Mouse (Mus musculus): ENCODE measurements at regions not wholly inside any gene's neighbourhood (a gene's known extent, or its start where the extent isn't known, plus 50 kb on each side); places are given as distances from the start of the nearest gene placed in this dataset.
"Not testable (repeated sequence)": the region's sequence is repeated elsewhere in the genome, so short reads cannot be mapped to it uniquely, and the experiment has no call there.

DNA sequence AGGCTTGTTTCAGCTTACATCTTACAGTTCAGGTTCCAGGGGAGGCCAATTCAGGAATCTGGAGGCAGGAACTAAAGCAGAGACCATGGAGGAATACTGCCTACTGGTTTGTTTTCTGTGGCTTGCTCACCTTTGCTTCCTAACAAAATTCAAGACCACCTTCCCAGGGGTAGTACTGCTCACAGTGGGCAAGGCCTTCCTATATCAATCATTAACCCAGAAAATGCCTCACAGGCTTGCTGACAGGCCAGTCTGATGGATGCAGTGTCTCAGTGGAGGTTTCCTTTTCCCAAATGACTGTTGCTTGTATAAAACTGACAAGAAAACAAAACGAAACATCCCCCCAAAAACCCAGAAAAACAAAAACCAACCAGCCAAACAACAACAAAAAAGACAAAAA, 95.8 kb upstream of the Klf13 start:
- DNase-seq (ENCODE audit: extremely low spot score in 1 of 2, low spot score in 1 of 2), result no peak

DNA sequence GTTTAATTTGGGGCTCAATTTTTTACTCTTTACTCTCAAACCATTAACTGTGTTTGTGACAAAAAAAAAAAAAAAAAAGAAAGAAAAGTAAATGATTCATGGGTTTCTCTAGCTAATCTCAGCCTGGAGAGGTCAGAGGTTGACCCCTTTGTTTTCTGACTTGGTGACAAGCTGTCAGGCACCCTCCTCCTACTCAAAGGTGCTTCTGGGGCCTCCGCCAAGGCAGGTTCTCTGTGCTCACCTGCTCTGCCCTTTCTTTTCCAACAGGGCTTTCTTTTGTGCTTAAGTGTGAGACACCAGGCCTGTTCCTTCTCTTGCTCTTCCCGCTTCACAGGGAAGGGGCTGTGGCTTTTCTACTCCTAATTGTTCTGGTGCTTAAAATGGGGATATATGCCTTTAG, 94.7 kb upstream of the Klf13 start:
- no peak for DNase-seq (ENCODE audit: extremely low spot score in 1 of 2, low spot score in 1 of 2)

DNA sequence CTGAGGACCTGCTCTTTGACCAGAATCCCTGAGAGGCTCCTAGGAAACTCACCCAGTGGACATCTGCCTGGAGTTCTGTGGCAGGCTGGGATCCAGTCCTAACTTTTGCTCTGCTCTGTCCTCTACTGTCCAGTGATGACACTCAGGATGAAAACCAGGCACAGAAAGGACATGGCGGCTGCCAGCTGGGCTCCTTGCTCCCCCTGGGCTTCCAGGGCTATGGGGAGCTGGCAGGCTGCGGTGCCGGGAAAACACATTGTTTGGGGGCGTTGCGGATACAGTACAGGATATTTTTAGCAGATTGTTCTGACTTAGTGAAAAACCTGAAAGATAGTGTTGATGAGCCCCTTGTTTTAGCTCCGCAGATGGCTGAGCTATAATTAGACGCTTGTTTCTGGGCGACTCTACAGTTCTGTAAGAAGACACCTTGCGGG, 94.2 kb upstream of the Klf13 start:
- DNase-seq (ENCODE audit: extremely low spot score in 1 of 2, low spot score in 1 of 2), result peak; percentile 53 to 59

DNA sequence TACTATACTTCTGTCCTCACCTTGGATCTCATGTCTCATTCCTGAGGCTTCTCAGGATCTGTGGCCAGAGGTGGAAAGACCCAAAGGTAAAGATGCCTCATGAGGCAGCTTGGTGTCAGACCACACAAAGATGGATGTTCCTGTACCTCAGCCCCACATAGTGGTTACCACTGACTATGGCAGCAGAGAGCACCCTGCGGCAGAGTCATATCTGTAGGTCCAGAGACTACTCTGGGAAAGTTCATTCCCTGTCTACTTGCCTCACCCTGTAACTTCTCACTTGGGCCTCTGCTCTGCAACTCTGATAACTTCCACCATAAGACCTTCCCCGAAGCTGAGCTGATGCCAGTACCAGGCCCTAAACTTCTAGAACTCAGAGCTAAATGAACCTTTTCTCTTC, 91.9 kb upstream of the Klf13 start:
- DNase-seq (ENCODE audit: extremely low spot score in 1 of 2, low spot score in 1 of 2), result no peak

DNA sequence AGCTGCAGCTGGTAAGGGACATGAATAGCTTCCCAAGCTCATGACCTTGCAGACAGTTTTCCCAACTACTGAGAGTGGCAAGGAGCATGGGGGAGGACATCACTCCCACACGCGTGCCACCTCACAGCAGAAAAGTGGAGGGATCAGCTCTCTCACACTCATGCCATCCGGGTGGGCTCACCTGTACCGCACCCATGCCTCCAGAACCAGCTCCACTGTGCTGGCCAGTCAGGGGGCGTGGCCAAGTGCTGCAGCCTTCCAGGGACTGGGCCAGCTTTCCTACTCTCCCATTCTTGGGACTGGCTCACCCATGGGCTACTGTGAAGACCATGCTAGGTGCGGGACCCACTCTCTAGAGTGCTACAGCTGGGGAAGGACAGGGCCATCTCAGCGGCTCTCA, 88.4 kb upstream of the Klf13 start:
- DNase-seq (ENCODE audit: extremely low spot score in 1 of 2, low spot score in 1 of 2), result no peak

DNA sequence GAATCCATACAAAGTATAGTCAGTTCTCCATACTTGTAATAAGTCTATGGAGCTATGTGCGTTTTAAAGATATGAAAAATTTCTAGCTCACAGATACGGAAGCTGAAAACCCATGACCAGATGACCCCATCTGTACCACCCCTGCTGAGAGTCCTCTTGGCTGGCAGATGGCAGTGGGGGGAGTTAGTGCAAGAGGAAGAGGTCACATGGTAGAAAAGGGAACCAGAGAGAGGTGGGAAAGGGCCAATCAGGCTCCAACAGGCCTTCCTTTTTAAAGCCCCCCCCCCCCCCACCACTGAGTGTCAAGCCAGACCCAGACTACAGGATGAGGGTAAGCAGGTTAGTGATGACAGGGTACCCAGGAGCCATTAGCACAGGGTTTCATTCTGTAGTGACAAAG, 86.4 kb upstream of the Klf13 start:
- no peak for DNase-seq (ENCODE audit: extremely low spot score in 1 of 2, low spot score in 1 of 2)

DNA sequence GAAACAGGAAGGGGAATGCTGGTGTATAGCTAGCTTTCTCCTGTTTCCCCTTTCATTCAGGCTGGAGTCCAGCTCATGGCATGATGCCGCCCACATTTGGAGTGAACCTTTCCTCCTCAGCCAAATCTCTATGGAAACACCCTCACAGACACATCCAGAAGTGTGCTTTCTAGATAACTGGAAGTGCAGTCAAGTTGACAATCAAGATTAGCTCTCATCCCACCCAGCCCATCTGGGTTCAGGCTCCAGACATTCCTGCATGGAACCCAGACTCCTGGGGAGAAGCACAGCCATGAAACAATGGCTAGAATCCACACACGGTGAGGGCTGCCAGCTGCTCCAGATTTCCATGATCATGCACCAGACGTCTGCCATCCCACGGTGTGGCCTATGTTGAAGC, 85.5 kb upstream of the Klf13 start:
- peak; percentile 19 to 37 for DNase-seq (ENCODE audit: extremely low spot score in 1 of 2, low spot score in 1 of 2)

DNA sequence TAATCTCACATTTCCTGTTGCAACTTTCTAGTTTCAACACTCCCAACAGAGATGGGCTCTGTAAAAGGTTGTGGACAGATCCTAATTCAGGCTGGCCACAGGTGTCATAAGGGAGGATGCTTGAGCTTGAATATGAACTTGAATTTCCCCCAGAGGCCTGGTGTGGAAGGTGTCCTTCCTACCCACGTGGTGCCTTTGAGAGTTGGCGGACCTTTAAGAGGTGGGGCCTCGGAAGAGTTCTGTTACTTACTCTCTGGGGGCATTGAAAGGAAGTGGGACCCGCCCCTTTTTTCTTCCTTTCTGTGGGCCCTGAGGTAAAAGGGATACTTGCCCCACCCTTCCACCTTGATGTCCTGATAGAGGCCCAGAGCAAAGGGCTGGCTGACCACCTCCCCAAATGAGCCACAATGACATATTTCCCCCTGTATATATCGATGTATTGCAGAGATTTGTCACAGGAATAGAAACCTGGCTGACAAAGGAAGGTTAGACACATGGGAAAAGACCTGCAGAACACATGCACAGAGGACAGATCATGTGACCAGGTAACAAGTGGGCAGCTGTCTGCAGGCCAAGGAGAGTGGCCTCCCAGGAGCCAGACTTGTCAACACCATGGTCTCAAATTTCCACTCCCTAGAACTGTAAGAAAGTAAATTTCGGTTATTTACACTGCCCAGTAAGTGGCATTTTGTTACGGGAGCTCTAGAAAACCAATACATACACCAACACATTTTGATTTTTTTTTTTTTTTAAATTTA, 84.2 kb upstream of the Klf13 start:
- no peak for DNase-seq (ENCODE audit: extremely low spot score in 1 of 2, low spot score in 1 of 2)

DNA sequence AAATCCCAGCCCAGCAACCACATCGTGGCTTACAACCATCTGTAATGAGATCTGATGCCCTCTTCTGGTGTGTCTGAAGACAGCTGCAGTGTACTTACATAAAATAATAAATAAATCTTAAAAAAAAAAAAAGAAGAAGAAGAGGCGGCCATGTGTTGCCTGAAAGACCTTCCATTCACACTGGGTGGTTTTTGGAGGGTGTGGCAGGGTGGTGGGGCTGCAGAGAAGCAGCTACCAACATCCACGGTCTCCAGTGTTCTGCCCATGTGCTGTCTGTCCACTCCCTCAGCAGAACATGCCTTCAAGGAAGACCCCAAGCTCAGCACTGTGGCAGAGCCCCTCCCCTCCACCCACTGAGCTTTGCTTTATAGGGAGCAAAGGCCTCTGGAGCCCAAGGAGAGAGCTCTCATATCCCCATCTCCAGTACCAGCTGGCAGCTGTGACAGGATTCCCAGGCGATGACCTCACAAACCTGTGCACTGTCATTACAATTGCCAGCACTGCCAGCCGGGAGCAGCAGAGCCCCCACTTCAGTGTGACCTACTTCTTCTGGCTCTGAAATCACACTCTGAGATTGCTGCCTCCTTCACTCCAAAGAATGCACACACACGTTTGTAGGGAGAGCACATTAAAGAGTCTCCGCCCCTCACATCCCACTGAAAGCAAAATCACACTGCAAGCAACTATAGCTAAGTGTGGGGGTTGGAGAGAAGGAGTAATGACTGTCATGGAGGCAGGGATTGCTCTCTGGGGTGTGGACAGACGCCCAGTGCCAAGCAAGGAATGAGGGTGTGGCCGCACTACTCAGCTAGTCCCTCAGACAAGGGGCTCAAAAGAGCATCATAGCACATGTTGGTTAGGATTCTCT, 82.8 kb upstream of the Klf13 start:
- DNase-seq (ENCODE audit: extremely low spot score in 1 of 2, low spot score in 1 of 2), result no peak

DNA sequence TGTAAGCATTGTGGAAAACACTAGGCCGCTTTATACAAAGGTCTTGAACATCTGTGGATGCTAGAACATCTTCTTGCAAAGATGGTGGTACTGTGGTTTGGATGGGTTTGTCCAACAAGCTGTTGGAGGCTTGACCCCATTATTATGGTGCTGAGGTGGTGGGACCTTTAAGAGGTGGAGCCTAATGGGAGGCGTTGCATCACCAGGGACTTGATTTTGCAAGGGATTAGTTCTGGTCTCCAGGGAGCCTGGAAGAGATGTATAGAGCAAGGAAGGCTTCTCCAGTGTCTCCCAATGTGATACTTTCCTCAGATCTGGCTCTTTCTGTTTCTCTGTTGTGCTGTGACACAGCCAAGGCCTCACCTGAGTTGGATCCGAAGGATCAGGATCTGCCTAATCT, 79.4 kb upstream of the Klf13 start:
- no peak for DNase-seq (ENCODE audit: extremely low spot score in 1 of 2, low spot score in 1 of 2)

DNA sequence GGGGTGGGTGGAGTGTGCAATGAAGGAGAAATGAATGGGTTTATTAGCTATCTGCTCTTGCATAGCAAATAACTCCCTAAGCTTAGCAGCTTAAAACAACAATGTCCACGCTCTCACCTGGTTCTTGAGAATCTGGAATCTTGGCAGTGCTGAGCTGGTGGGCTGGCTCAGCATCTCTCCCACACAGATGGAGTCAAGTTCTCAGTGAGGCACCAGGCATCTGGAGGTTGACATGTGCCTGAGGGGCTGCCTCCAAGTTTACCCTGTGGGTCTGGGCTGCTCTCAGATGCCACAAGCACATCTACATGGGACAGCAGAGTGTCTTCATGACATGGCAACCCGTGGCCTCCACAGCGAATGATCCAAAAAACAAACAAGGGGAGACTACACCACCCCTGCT, 78.2 kb upstream of the Klf13 start:
- no peak for DNase-seq (ENCODE audit: extremely low spot score in 1 of 2, low spot score in 1 of 2)

DNA sequence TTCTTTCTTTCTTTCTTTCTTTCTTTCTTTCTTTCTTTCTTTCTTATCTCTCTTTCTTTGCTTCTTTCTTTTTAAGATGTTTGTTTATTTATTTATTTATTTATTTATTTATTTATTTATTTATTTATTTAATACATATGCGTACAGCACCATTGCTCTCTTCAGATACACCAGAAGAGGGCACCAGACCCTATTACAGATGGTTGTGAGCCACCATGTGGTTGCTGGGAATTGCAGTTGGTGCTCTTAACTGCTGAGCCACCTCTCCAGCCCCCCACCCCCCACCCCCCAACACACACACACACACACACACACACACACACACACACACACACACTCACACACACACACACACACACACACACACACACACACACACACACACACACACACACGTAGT, 76.4 kb upstream of the Klf13 start:
- DNase-seq (ENCODE audit: extremely low spot score in 1 of 2, low spot score in 1 of 2), result not testable (repeated sequence)

DNA sequence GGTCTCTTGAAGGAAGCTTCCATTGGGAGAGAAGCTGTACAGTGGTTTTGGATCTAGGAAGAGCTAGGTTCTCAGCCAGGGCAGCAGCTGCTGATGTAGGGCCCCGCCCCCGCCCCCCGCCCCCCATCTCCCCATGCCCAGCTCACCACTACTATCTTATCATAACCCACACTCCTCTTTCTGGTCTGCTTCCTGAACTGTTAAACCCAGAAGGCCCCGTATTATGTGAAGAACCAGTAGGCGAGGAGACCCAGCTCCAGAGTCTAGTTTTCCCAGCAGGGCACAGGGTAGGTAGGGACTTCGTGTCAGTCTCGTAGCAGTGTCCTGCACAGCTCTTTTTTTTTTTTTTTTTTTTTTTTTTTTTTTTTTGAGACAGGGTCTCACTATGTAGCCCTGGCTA, 75.5 kb upstream of the Klf13 start:
- DNase-seq (ENCODE audit: extremely low spot score in 1 of 2, low spot score in 1 of 2), result no peak

DNA sequence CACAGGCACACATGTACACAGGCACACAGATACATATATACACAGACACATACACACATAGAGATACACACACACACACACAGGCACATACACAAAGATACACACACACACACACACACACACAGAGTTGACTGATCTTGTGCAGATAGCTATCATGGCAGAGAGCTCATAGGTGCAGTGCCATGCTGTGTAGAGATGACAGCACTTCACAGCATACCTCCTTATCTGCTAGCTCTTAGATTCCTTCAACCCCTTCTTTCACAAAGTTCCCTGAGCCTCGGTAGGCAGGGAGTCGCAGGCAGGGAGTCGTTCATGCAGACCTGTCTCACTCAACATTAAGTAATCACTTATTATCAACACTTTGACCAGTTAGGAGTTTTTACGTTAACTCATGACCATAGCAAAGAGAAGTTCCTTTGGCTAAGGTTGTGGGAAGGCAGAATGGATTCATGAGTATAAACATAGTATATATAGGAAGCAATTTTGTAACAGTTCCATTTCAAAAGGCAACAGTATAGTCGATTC, 74.4 kb upstream of the Klf13 start:
- DNase-seq (ENCODE audit: extremely low spot score in 1 of 2, low spot score in 1 of 2), result no peak

DNA sequence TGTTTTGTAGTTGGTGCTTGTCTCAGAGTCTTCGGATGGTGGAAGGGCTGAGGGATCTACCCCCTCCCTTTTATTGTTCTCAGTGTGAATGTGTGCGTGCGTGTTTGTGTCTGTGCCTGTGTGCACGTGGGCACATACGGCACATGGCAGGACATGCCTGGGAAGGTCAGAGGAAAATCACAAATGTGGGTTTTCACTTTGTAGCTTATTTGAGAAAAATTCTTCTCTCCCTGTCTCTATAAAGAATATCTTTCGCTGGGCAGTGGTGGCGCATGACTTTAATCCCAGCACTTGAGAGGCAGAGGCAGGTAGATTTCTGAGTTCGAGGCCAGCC, 73.5 kb upstream of the Klf13 start:
- DNase-seq (ENCODE audit: extremely low spot score in 1 of 2, low spot score in 1 of 2), result no peak

DNA sequence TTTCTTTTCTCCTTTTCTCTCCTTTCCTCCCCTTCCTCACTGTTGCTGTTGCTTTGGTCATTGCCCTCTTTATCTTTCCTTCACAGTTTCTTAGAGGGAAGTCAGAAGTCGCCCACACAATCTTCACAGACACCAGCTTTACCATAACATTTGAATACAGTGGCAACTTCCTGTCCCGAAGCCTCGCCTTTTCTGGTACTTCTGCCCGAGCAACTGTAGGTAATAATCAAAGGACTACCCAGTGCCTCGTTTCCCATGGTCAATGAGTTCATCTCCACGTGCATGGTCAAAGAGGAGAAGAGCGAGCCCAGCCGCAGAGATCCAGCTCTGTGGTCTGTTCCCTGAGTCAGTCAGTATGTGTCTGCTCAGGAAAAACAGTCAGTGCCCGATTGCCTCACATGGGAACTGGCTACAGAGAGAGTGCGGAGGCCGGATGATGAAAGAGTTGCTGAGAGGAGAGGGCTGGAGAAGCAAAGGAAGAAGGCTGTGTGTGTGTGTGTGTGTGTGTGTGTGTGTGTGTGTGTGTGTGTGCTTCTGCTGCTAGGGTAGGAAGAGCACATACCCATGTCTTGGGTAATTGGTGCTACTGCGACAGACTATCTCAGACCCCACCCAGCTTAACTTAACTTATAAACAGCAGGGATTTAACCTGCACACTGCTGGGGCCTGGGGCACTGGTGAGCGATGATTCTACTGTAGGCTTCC, 73.0 kb upstream of the Klf13 start:
- no peak for DNase-seq (ENCODE audit: extremely low spot score in 1 of 2, low spot score in 1 of 2)

DNA sequence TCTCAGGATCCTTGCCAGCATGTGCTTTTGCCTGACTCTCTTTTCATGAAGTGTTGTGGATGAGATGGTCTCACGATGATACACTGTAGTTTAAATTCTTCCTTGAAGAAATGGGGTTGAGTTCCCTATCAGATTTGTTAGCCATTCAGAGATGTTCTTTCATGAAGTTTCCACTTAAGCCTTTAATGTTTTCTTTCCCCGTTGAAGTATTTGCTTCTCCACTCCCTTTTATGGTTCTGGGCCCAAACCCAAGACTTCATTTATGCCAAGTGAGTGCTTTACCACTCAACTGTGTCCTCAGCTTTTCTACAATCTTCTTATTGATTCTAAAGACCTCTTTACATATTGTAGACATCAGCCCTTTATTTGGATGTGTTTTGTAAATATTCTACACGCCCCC, 71.9 kb upstream of the Klf13 start:
- no peak for DNase-seq (ENCODE audit: extremely low spot score in 1 of 2, low spot score in 1 of 2)

DNA sequence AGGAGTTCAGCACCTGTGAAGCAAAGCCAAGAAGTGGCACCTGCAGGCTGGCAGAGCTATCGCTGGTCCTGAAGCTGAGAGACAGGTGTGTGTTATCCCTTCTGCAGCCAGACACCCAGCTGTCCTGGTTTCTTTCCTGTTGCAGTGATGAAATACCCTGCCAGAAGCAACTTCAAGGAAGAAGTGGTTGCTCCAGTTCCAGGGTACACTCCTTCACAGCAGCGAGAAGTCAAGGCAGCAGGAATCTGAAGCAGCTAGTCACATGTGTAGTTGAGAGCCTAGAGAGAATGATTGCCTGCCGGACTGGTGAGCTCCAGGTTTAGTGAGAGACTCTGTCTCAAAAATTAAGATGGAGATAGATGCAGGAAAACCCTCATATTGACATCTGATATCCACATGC, 69.1 kb upstream of the Klf13 start:
- DNase-seq (ENCODE audit: extremely low spot score in 1 of 2, low spot score in 1 of 2), result no peak

DNA sequence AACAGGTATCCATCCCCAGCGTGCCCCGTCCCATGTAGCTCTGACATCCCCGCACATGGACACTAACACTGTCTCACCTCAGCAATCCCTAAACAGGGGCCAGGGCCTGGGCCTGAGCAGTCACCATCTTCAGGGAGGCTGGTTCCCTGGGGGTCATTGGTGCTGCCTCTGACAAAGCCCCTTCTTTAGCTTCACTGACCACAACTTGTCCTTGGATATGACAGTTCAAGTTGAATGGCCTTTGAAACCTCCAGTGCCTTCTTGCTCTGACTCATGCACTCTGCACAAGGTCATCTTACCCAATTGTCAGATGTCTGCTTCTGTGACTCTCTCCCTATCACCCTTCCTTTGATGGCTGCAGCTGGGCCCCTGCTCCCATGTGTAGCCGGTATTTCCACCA, 68.2 kb upstream of the Klf13 start:
- no peak for DNase-seq (ENCODE audit: extremely low spot score in 1 of 2, low spot score in 1 of 2)

DNA sequence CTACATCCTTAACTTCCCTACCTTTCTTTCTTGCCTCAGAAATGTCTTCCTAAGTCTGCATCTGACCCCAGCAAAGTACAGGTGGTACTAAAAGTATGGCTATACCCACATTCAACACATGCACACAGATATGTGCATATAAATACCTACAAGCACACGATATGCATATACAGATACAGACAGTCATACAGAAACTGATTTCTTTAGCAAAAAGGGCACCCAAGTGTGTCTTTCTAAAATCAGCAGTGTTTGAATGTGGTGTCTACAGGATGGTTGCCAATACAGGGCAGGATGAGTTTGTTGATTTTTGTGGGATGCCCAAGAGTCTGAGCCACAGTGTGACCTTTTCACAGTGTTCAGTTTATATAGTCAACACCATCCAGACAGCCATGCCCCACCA, 67.0 kb upstream of the Klf13 start:
- DNase-seq (ENCODE audit: extremely low spot score in 1 of 2, low spot score in 1 of 2), result no peak

DNA sequence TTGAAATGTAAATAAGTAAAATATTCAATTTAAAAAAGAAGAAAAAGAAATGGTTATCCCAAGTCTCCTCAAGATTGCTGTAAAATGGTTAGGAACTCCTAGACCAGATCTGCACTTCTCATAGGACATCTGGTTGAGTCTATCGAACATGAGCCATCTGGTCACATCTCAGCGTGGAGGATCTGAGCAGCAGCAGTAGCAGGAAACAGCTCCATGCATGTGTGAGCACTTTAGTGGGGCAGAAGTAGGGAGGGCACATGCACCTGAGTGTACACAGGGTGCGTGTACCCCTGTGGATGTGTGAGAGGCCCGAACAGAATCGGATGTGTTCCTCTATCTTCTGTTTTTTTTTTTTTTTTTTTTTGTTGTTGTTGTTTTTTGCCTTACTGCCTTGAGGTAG, 65.2 kb upstream of the Klf13 start:
- DNase-seq (ENCODE audit: extremely low spot score in 1 of 2, low spot score in 1 of 2), result no peak
